Mouse (Mus musculus): Measurements from ENCODE around the gene Saxo1. TPM values are rescaled to one million over a fixed set of nuclear protein-coding genes. Genes with fewer than 3 reads are reported as not detected.

The Saxo1 gene
- polyA plus RNA-seq, 1 experiment from 2014 or later = not detected

GRCm38 (mm10) chr4:86519953-86520352 lies 38.2 kb downstream of the Saxo1 start:
- no peaks in the 10 kb centered on the region for H3K9me3 ChIP-seq (replicated peaks)
- H3K27me3 ChIP-seq (ENCODE audit: low read depth, poor library complexity, severe bottlenecking) = no peaks in the 10 kb centered on the region
- H3K36me3 ChIP-seq = no peaks in the 10 kb centered on the region
- WGBS = 90% methylated on average over 6 of the region's 6 CpGs
- no peak overlapping the region for H3K4me3 ChIP-seq
- peaks cover 2% of the 10 kb centered on the region; the same call in 1 of the 2 replicates for H3K4me1 ChIP-seq
- no peak overlapping the region for H3K27ac ChIP-seq
- DNase-seq (ENCODE audit: low spot score) = no peak

- no peaks in the 10 kb centered on the region for H3K27me3 ChIP-seq (ENCODE audit: low read depth, poor library complexity, severe bottlenecking)
- H3K9me3 ChIP-seq (replicated peaks) = no peaks in the 10 kb centered on the region
- no peak overlapping the region for H3K4me3 ChIP-seq
- H3K4me1 ChIP-seq = no peaks in the 10 kb centered on the region
- no peaks in the 10 kb centered on the region for H3K36me3 ChIP-seq
- peak; percentile 15 for DNase-seq (ENCODE audit: low spot score)
- 78% methylated on average over 6 of the region's 6 CpGs for WGBS
- H3K27ac ChIP-seq = no peak overlapping the region
Observed at GRCm38 (mm10) chr4:86504656-86505055, 53.5 kb downstream of the Saxo1 start.

- Histone ChIP-seq H3K4me1 (0 out of 2 replicates have a peak, but pooled peaks cover 3% of the 10 kb centered on the region), H3K9me3 (replicated peaks) (no peaks in the 10 kb centered on the region), H3K27me3 (ENCODE audit: low read depth, poor library complexity, severe bottlenecking) (no peaks in the 10 kb centered on the region), H3K27ac (no peak overlapping the region), H3K36me3 (no peaks in the 10 kb centered on the region), H3K4me3 (no peak overlapping the region)
- 100% methylated on average over 1 of the region's 1 CpGs for WGBS
- peak; percentile 26 for DNase-seq (ENCODE audit: low spot score)
Observed at GRCm38 (mm10) chr4:86499561-86499960, 58.6 kb downstream of the Saxo1 start.

- Histone ChIP-seq H3K27me3 (ENCODE audit: low read depth, poor library complexity, severe bottlenecking) (no peaks in the 10 kb centered on the region), H3K4me3 (no peak overlapping the region), H3K9me3 (replicated peaks) (no peaks in the 10 kb centered on the region), H3K4me1 (0 out of 2 replicates have a peak, but pooled peaks cover 3% of the 10 kb centered on the region), H3K36me3 (no peaks in the 10 kb centered on the region), H3K27ac (no peak overlapping the region)
- 75% methylated on average over 5 of the region's 5 CpGs for WGBS
- peak; percentile 23 for DNase-seq (ENCODE audit: low spot score)
Observed at GRCm38 (mm10) chr4:86498754-86499153, 59.4 kb downstream of the Saxo1 start.

- Histone ChIP-seq H3K36me3 (no peaks in the 10 kb centered on the region), H3K27ac (no peak overlapping the region), H3K4me1 (peaks cover 22% of the 10 kb centered on the region), H3K9me3 (replicated peaks) (no peaks in the 10 kb centered on the region), H3K27me3 (ENCODE audit: low read depth, poor library complexity, severe bottlenecking) (no peaks in the 10 kb centered on the region), H3K4me3 (no peak overlapping the region)
- peak; percentile 19 for DNase-seq (ENCODE audit: low spot score)
- WGBS = 88% methylated on average over 5 of the region's 5 CpGs
Observed at GRCm38 (mm10) chr4:86489128-86489527, 69.0 kb downstream of the Saxo1 start.

GRCm38 (mm10) chr4:86486901-86487300 lies 71.2 kb downstream of the Saxo1 start:
- no peak overlapping the region for H3K27ac ChIP-seq
- H3K4me1 ChIP-seq = peaks cover 40% of the 10 kb centered on the region
- H3K9me3 ChIP-seq (replicated peaks) = no peaks in the 10 kb centered on the region
- no peak overlapping the region for H3K4me3 ChIP-seq
- no peaks in the 10 kb centered on the region for H3K36me3 ChIP-seq
- DNase-seq (ENCODE audit: low spot score) = peak; percentile 25
- WGBS = 97% methylated on average over 2 of the region's 2 CpGs
- H3K27me3 ChIP-seq (ENCODE audit: low read depth, poor library complexity, severe bottlenecking) = no peaks in the 10 kb centered on the region

GRCm38 (mm10) chr4:86486491-86486890 lies 71.6 kb downstream of the Saxo1 start:
- Histone ChIP-seq H3K4me3 (no peak overlapping the region), H3K9me3 (replicated peaks) (no peaks in the 10 kb centered on the region), H3K4me1 (peaks cover 44% of the 10 kb centered on the region), H3K27me3 (ENCODE audit: low read depth, poor library complexity, severe bottlenecking) (no peaks in the 10 kb centered on the region), H3K27ac (0 out of 2 replicates have a peak overlapping the region, but pooled peaks have one; percentile 30), H3K36me3 (no peaks in the 10 kb centered on the region)
- 90% methylated on average over 4 of the region's 4 CpGs for WGBS
- DNase-seq (ENCODE audit: low spot score) = peak; percentile 25

GRCm38 (mm10) chr4:86485052-86485451 lies 73.1 kb downstream of the Saxo1 start:
- WGBS = 30% methylated on average over 6 of the region's 6 CpGs
- Histone ChIP-seq H3K27me3 (ENCODE audit: low read depth, poor library complexity, severe bottlenecking) (no peaks in the 10 kb centered on the region), H3K27ac (peak overlapping the region; percentile 48), H3K36me3 (no peaks in the 10 kb centered on the region), H3K4me3 (no peak overlapping the region), H3K9me3 (replicated peaks) (no peaks in the 10 kb centered on the region), H3K4me1 (peaks cover 57% of the 10 kb centered on the region)
- peak; percentile 63 for DNase-seq (ENCODE audit: low spot score)

- H3K36me3 ChIP-seq = no peaks in the 10 kb centered on the region
- no peak for DNase-seq (ENCODE audit: low spot score)
- 73% methylated on average over 8 of the region's 8 CpGs for WGBS
- peaks cover 60% of the 10 kb centered on the region for H3K4me1 ChIP-seq
- H3K9me3 ChIP-seq (replicated peaks) = no peaks in the 10 kb centered on the region
- no peaks in the 10 kb centered on the region for H3K27me3 ChIP-seq (ENCODE audit: low read depth, poor library complexity, severe bottlenecking)
- H3K27ac ChIP-seq = 0 out of 2 replicates have a peak overlapping the region, but pooled peaks have one; percentile 15
- H3K4me3 ChIP-seq = no peak overlapping the region
Observed at GRCm38 (mm10) chr4:86483686-86484085, 74.4 kb downstream of the Saxo1 start.

- no peak for DNase-seq (ENCODE audit: low spot score)
- no peaks in the 10 kb centered on the region for H3K36me3 ChIP-seq
- no peak overlapping the region for H3K4me3 ChIP-seq
- 94% methylated on average over 6 of the region's 6 CpGs for WGBS
- no peaks in the 10 kb centered on the region for H3K27me3 ChIP-seq (ENCODE audit: low read depth, poor library complexity, severe bottlenecking)
- peaks cover 60% of the 10 kb centered on the region for H3K4me1 ChIP-seq
- peak overlapping the region; percentile 15; the same call in 1 of the 2 replicates for H3K27ac ChIP-seq
- H3K9me3 ChIP-seq (replicated peaks) = no peaks in the 10 kb centered on the region
Observed at GRCm38 (mm10) chr4:86483013-86483615, 75.0 kb downstream of the Saxo1 start.

GRCm38 (mm10) chr4:86480891-86481290 lies 77.2 kb downstream of the Saxo1 start:
- Histone ChIP-seq H3K9me3 (replicated peaks) (no peaks in the 10 kb centered on the region), H3K27ac (no peak overlapping the region), H3K4me1 (peaks cover 55% of the 10 kb centered on the region), H3K36me3 (no peaks in the 10 kb centered on the region), H3K4me3 (no peak overlapping the region), H3K27me3 (ENCODE audit: low read depth, poor library complexity, severe bottlenecking) (no peaks in the 10 kb centered on the region)
- 84% methylated on average over 3 of the region's 3 CpGs for WGBS
- DNase-seq (ENCODE audit: low spot score) = no peak

- Histone ChIP-seq H3K27ac (peak overlapping the region; percentile 71), H3K4me1 (peaks cover 13% of the 10 kb centered on the region), H3K27me3 (ENCODE audit: low read depth, poor library complexity, severe bottlenecking) (no peaks in the 10 kb centered on the region), H3K36me3 (no peaks in the 10 kb centered on the region), H3K9me3 (replicated peaks) (no peaks in the 10 kb centered on the region), H3K4me3 (no peak overlapping the region)
- WGBS = 30% methylated on average over 5 of the region's 5 CpGs
- DNase-seq (ENCODE audit: low spot score) = peak; percentile 54
Observed at GRCm38 (mm10) chr4:86464808-86465207, 93.3 kb downstream of the Saxo1 start.

- WGBS = 87% methylated on average over 3 of the region's 3 CpGs
- H3K27me3 ChIP-seq (ENCODE audit: low read depth, poor library complexity, severe bottlenecking) = no peaks in the 10 kb centered on the region
Observed at GRCm38 (mm10) chr4:86450468-86450867, 107.7 kb downstream of the Saxo1 start.

GRCm38 (mm10) chr4:86436336-86436735 lies 121.8 kb downstream of the Saxo1 start:
- Histone ChIP-seq H3K36me3 (no peaks in the 10 kb centered on the region), H3K4me3 (no peak overlapping the region), H3K27ac (no peak overlapping the region), H3K27me3 (ENCODE audit: low read depth, poor library complexity, severe bottlenecking) (no peaks in the 10 kb centered on the region), H3K9me3 (replicated peaks) (no peaks in the 10 kb centered on the region), H3K4me1 (peaks cover 13% of the 10 kb centered on the region)
- no peak for DNase-seq (ENCODE audit: low spot score)
- WGBS = 92% methylated on average over 3 of the region's 3 CpGs

More at GRCm38 (mm10) chr4:86450468-86450867, 107.7 kb downstream of the Saxo1 start:
- Histone ChIP-seq H3K4me1 (no peaks in the 10 kb centered on the region), H3K4me3 (no peak overlapping the region), H3K9me3 (replicated peaks) (no peaks in the 10 kb centered on the region), H3K27ac (no peak overlapping the region), H3K36me3 (no peaks in the 10 kb centered on the region)
- no peak for DNase-seq (ENCODE audit: low spot score)
